Mouse (Mus musculus): Measurements from ENCODE around the gene Olfr181. TPM values are rescaled to one million over a fixed set of nuclear protein-coding genes. Genes with fewer than 3 reads are reported as not detected.

Olfr181 gene
- not detected for polyA plus RNA-seq (2012; fragmentation: generic; extraction: Trizol)
- long read RNA-seq, experiment 1, result 0 reads
- long read RNA-seq, experiment 2, result 0 reads

DNA sequence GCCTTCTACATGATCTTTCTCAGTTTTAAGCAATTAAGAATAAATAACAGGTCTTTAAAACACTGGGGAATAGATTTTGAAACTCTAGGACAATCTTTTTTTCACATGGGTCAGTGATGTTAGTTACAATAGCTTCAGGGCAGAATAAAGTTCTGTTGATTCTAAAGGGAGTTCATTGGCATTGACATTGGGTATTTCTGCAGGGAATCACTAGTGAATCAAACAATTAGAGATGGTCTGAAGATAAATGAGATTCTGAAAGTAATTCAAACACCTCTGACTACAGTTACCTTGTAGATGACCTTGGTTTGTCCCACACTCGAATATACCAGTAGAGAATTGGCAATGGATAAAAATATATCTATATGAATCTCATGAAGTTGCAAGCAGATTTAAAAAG lies at the start of gene Olfr181:
Olfr181 (minus strand) TSS at position 101 of the 400 bp plus-strand sequence.
- TF ChIP-seq USF1 (IDR thresholded peaks at IDR 0.05; ENCODE audit: low read depth) (no peak), CTCF (IDR thresholded peaks at IDR 0.05; ENCODE audit: control insufficient read depth, insufficient read depth, insufficient read length) (no peak), MYOG (IDR thresholded peaks at IDR 0.05; ENCODE audit: control insufficient read depth, extremely low read depth, insufficient read length) (no peak), MYOD1 (IDR thresholded peaks at IDR 0.05; ENCODE audit: control insufficient read depth, insufficient read length, low read depth) (no peak), MAX (IDR thresholded peaks at IDR 0.05) (no peak), CEBPB (IDR thresholded peaks at IDR 0.05; ENCODE audit: low read depth) (no peak), FOSL1 (IDR thresholded peaks at IDR 0.05; ENCODE audit: insufficient read depth, low read length, poor library complexity, severe bottlenecking) (no peak)
- Histone ChIP-seq H3K4me3 (ENCODE audit: insufficient read depth, poor library complexity, severe bottlenecking) (no peak within 1 kb of the TSS), H3K79me2 (ENCODE audit: control insufficient read depth, insufficient read depth) (no peaks in the 10 kb centered on the region), H3K36me3 (ENCODE audit: control insufficient read depth, insufficient read depth) (no peaks in the 10 kb centered on the region), H3K79me3 (ENCODE audit: low read depth) (no peaks in the 10 kb centered on the region), H3K27me3 (ENCODE audit: control insufficient read depth, insufficient read depth, insufficient read length) (no peaks in the 10 kb centered on the region), H3ac (ENCODE audit: control insufficient read depth, insufficient read length, low read depth) (no peak within 1 kb of the TSS)

DNA sequence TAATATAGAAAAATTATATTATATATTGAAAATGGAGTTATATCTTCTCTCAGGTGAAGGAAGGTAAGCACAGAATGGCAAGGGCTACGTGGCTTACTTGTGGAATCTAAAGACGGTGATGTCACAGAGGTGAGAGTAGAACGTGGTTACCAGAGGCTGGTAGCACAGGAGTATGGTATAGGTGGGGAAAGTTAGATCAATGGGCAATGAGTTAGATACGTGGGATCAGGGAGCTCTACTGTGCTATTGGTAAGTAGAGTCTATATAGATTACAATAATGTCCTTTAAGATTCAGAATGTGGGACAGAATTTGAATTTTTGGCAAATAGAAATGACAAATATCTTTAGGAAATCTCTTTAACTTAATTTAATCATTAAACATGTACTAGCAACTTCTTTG lies 737 bp upstream of the Olfr181 start, which contains the start of gene Olfr180:
Olfr180 (minus strand) TSS at position 101 of the 400 bp plus-strand sequence.
- Histone ChIP-seq H3K4me3 (ENCODE audit: insufficient read depth, poor library complexity, severe bottlenecking) (no peak within 1 kb of the TSS), H3ac (ENCODE audit: control insufficient read depth, insufficient read length, low read depth) (no peak within 1 kb of the TSS), H3K36me3 (ENCODE audit: control insufficient read depth, insufficient read depth) (no peaks in the 10 kb centered on the region), H3K27me3 (ENCODE audit: control insufficient read depth, insufficient read depth, insufficient read length) (no peaks in the 10 kb centered on the region), H3K79me2 (ENCODE audit: control insufficient read depth, insufficient read depth) (no peaks in the 10 kb centered on the region), H3K79me3 (ENCODE audit: low read depth) (no peaks in the 10 kb centered on the region)
- TF ChIP-seq MYOG (IDR thresholded peaks at IDR 0.05; ENCODE audit: control insufficient read depth, extremely low read depth, insufficient read length) (no peak), MYOD1 (IDR thresholded peaks at IDR 0.05; ENCODE audit: control insufficient read depth, insufficient read length, low read depth) (no peak), CTCF (IDR thresholded peaks at IDR 0.05; ENCODE audit: control insufficient read depth, insufficient read depth, insufficient read length) (no peak), CEBPB (IDR thresholded peaks at IDR 0.05; ENCODE audit: low read depth) (no peak), MAX (IDR thresholded peaks at IDR 0.05) (no peak), FOSL1 (IDR thresholded peaks at IDR 0.05; ENCODE audit: insufficient read depth, low read length, poor library complexity, severe bottlenecking) (no peak), USF1 (IDR thresholded peaks at IDR 0.05; ENCODE audit: low read depth) (no peak)

DNA sequence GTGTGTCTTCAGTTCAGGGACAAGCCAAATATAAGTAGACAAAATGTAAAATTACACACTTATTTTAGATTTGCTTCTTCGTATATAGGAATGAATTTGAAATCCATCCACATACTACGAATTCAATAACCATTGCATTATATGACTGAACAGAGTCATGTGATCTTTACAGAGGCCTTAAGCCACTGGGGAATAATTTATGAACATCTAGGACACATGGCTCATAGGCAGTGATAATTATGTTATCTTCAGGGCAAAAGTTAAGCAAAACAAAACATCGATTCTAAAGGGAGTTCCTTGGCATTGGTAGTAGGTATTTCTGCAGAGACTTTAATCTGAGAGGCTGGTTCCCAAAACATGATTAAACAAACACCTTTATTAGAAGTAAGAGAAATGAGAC lies 36.6 kb downstream of the Olfr181 start, which contains the start of gene Olfr178:
Olfr178 (minus strand) TSS at position 101 of the 400 bp plus-strand sequence.
- TF ChIP-seq MYOG (IDR thresholded peaks at IDR 0.05; ENCODE audit: control insufficient read depth, extremely low read depth, insufficient read length), result no peak
- no peak for TF ChIP-seq CEBPB (IDR thresholded peaks at IDR 0.05; ENCODE audit: low read depth)
- TF ChIP-seq MAX (IDR thresholded peaks at IDR 0.05), result no peak
- no peak for TF ChIP-seq FOSL1 (IDR thresholded peaks at IDR 0.05; ENCODE audit: insufficient read depth, low read length, poor library complexity, severe bottlenecking)
- no peak for TF ChIP-seq MYOD1 (IDR thresholded peaks at IDR 0.05; ENCODE audit: control insufficient read depth, insufficient read length, low read depth)
- no peak for TF ChIP-seq CTCF (IDR thresholded peaks at IDR 0.05; ENCODE audit: control insufficient read depth, insufficient read depth, insufficient read length)
- no peak for TF ChIP-seq USF1 (IDR thresholded peaks at IDR 0.05; ENCODE audit: low read depth)
- Histone ChIP-seq H3K27me3 (ENCODE audit: control insufficient read depth, insufficient read depth, insufficient read length) (no peaks in the 10 kb centered on the region), H3K4me3 (ENCODE audit: insufficient read depth, poor library complexity, severe bottlenecking) (no peak within 1 kb of the TSS), H3K36me3 (ENCODE audit: control insufficient read depth, insufficient read depth) (no peaks in the 10 kb centered on the region), H3K79me2 (ENCODE audit: control insufficient read depth, insufficient read depth) (no peaks in the 10 kb centered on the region), H3ac (ENCODE audit: control insufficient read depth, insufficient read length, low read depth) (no peak within 1 kb of the TSS), H3K79me3 (ENCODE audit: low read depth) (no peaks in the 10 kb centered on the region)

GRCm38 (mm10) chr16:58884416-58884815 lies 44.1 kb downstream of the Olfr181 start:
- no peaks in the 10 kb centered on the region for H3K36me3 ChIP-seq (ENCODE audit: control insufficient read depth, insufficient read depth)
- TF ChIP-seq FOSL1 (IDR thresholded peaks at IDR 0.05; ENCODE audit: insufficient read depth, low read length, poor library complexity, severe bottlenecking), result no peak
- no peak for TF ChIP-seq CEBPB (IDR thresholded peaks at IDR 0.05; ENCODE audit: low read depth)
- TF ChIP-seq USF1 (IDR thresholded peaks at IDR 0.05; ENCODE audit: low read depth), result no peak
- TF ChIP-seq CTCF (IDR thresholded peaks at IDR 0.05; ENCODE audit: control insufficient read depth, insufficient read depth, insufficient read length), result no peak
- TF ChIP-seq MYOG (IDR thresholded peaks at IDR 0.05; ENCODE audit: control insufficient read depth, extremely low read depth, insufficient read length), result no peak
- TF ChIP-seq MAX (IDR thresholded peaks at IDR 0.05), result no peak
- no peak for TF ChIP-seq MYOD1 (IDR thresholded peaks at IDR 0.05; ENCODE audit: control insufficient read depth, insufficient read length, low read depth)
- no peak overlapping the region for H3K4me3 ChIP-seq (ENCODE audit: insufficient read depth, poor library complexity, severe bottlenecking)
- H3K79me2 ChIP-seq (ENCODE audit: control insufficient read depth, insufficient read depth), result no peaks in the 10 kb centered on the region
- H3K79me3 ChIP-seq (ENCODE audit: low read depth), result no peaks in the 10 kb centered on the region
- no peaks in the 10 kb centered on the region for H3K27me3 ChIP-seq (ENCODE audit: control insufficient read depth, insufficient read depth, insufficient read length)
- H3ac ChIP-seq (ENCODE audit: control insufficient read depth, insufficient read length, low read depth), result no peak overlapping the region

Other genes starting within 250 kb of the Olfr181 start
- not detected for gene Gpr15, start 209.7 kb downstream of the Olfr181 start, polyA plus RNA-seq (2012; fragmentation: generic; extraction: Trizol)
- gene Cldnd1, start 200.8 kb downstream of the Olfr181 start, polyA plus RNA-seq (2012; fragmentation: generic; extraction: Trizol), result 69.6 TPM
- not detected for gene Olfr172, start 165.6 kb downstream of the Olfr181 start, polyA plus RNA-seq (2012; fragmentation: generic; extraction: Trizol)
- gene Olfr173, start 128.5 kb downstream of the Olfr181 start, polyA plus RNA-seq (2012; fragmentation: generic; extraction: Trizol), result not detected
- not detected for gene Olfr175-ps1, start 102.0 kb downstream of the Olfr181 start, polyA plus RNA-seq (2012; fragmentation: generic; extraction: Trizol)
- not detected for gene Olfr177, start 54.0 kb downstream of the Olfr181 start, polyA plus RNA-seq (2012; fragmentation: generic; extraction: Trizol)
- gene Olfr178, start 36.7 kb downstream of the Olfr181 start, polyA plus RNA-seq (2012; fragmentation: generic; extraction: Trizol), result not detected
- not detected for gene Olfr180, start 637 bp upstream of the Olfr181 start, polyA plus RNA-seq (2012; fragmentation: generic; extraction: Trizol)
- gene Olfr183, start 66.6 kb upstream of the Olfr181 start, polyA plus RNA-seq (2012; fragmentation: generic; extraction: Trizol), result not detected
- not detected for gene Olfr186, start 101.5 kb upstream of the Olfr181 start, polyA plus RNA-seq (2012; fragmentation: generic; extraction: Trizol)
- gene Olfr187, start 111.0 kb upstream of the Olfr181 start, polyA plus RNA-seq (2012; fragmentation: generic; extraction: Trizol), result not detected
- not detected for gene Olfr190, start 149.2 kb upstream of the Olfr181 start, polyA plus RNA-seq (2012; fragmentation: generic; extraction: Trizol)
- gene Olfr191, start 161.1 kb upstream of the Olfr181 start, polyA plus RNA-seq (2012; fragmentation: generic; extraction: Trizol), result not detected
- gene Olfr193, start 183.1 kb upstream of the Olfr181 start, polyA plus RNA-seq (2012; fragmentation: generic; extraction: Trizol), result not detected
- gene Olfr194, start 192.3 kb upstream of the Olfr181 start, polyA plus RNA-seq (2012; fragmentation: generic; extraction: Trizol), result not detected
- not detected for gene Olfr195, start 218.3 kb upstream of the Olfr181 start, polyA plus RNA-seq (2012; fragmentation: generic; extraction: Trizol)
- not detected for gene Olfr196, start 241.7 kb upstream of the Olfr181 start, polyA plus RNA-seq (2012; fragmentation: generic; extraction: Trizol)